Mouse (Mus musculus) brain, embryonic 18.5 days (tissue): Measurements from ENCODE around the gene Cypt3.

Experiments used
- DNase-seq: peaks from one replicate; pipeline ENCODE4 v3.0.0-alpha.2; 2012; ENCODE audit warnings: low read depth, low spot score

The Cypt3 gene

DNA sequence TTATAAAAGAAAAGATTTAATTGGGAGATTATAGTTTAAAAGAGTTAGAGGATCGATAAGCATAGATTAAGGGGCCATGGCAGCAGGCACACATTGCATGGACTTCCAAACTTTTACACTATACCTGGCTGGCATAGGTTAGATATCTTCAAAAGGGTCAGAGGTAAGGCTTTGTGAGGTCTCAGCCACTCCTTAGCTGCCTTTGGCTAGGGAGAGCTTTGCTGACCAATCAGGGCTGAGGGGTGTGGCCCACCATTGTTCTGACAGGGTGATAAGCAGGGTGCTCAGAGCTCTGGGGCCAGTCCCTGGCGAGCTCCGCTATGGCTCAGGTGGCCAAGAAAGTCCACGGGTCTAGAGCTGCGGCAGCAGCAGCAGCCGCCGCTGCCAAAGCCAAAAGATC, at the start of gene Cypt3:
Cypt3 (plus strand) TSS at position 301 of the 400 bp plus-strand sequence.
- DNase-seq: no peak

DNA sequence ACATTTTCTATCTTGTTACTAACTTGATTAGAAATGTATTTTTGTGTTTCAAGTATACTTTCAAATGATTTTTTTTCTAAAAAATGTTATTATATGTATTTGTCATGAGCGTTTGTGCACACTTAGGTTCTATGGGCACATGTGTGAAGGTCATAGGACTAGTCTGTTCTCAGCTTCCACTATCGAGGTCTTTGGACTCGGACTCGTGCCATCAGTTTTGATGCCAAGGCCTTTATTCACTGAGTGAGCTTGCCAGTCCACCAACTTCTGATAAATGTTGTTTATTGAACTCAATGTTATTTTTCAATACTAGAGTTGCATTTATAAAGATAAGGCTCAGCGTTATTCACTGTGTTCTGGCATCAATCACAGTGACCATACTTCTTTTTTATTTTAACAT, 42.9 kb upstream of the Cypt3 start:
- no peak for DNase-seq

DNA sequence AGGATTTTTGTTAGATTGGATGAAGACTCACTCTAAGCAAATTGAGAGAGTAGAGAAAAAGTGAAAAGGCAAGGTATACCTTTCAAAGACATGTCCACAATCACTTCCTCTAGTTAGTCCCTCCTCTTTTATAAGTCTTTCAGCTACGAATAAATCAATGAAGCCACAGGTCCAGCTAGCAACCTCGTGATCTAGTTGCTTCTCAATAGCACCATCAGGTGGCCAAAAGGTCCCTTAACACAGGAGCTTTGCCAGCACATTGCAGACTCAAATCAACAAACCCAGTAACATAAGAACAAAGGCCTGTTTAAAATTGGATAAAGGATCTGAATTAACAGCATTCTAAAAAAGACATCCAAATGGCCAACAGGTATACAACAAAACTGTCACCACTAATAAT, 30.0 kb upstream of the Cypt3 start:
- no peak for DNase-seq

DNA sequence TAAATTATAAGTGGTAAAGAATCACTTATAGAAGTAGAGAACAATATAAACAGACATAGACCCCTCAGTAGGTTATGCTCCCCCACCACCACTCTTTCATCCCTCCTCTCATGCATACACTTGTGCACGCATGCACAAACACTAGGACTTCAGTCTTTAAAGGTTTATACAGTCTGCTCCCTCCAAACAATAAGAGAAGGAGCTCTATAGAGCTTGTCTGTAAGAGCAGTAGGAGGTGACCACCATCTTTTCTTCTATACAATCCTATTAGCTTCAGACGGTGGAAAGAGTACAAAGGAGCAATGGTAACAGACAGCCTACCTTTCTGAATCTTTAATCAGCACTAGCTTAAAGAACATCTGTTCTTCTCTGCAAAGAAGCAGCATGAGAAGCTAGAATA, 1.8 kb upstream of the Cypt3 start:
- DNase-seq: no peak

DNA sequence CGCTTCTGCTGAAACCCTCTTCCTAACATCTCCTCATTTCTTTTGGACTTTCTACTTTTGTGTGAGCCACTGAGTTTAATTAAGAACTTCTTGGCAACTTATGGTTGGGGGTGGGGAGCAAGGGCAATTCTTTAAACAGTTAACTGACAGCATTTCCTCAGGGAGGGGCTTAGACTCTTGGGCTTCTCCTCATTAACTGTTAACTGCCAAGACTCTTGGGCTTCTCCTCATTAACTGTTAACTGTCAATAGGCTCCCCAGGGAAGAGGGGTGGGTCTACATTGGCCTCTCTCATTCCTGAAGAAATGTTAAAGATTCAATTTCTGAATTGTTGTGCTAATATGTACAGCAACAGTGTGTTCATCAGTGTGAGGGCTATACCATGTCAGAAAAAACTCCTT, 6.3 kb downstream of the Cypt3 start:
- no peak for DNase-seq

DNA sequence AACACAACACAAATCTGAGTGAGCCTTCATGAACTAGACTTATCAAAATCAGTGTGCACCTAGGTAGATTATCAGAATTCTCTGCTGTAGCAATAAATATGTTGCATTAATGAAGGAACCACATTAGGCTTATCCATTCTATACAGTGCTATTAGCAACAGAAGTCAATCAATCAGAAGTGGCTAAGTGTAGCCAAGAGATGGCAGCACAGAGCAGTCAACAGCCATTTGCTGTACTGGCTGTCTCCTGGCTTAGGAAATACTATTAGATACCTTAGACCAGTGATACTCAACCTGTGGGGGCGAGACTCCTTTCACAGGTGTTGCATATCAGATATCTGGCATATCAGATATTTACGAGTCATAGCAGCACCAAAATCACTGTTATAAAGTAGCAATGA, 41.2 kb downstream of the Cypt3 start:
- DNase-seq: no peak
